Mouse (Mus musculus) liver, postnatal 0 days (tissue): Measurements from ENCODE around the gene Cd80.

Source experiments
- CTCF ChIP-seq: sonication (generic); IDR thresholded peaks from 2 replicates; pipeline ENCODE4 v1.5.1; 2016; ENCODE audit warnings: antibody characterized with exemption, low read depth
- EP300 ChIP-seq: IDR thresholded peaks from 2 replicates; pipeline ENCODE4 v1.6.1; 2016; ENCODE audit warnings: antibody characterized with exemption, low read depth, mild to moderate bottlenecking

GRCm38 (mm10) chr16:38406293-38406692 is 49.1 kb upstream of the Cd80 start:
- TF ChIP-seq EP300 (no peak), CTCF (no peak)
